Mouse (Mus musculus): ENCODE data around the gene Tpm1. TPM values are rescaled to one million over a fixed set of nuclear protein-coding genes. Genes with fewer than 3 reads are reported as not detected.
A peak's percentile ranks its signal among the peaks of the same experiment; 100 is the strongest.

Gene Tpm1
- 139 and 205 TPM in 2 replicates for polyA plus RNA-seq (2014; fragmentation: Nextera tagmentation; extraction: Ambion mirVana)

DNA sequence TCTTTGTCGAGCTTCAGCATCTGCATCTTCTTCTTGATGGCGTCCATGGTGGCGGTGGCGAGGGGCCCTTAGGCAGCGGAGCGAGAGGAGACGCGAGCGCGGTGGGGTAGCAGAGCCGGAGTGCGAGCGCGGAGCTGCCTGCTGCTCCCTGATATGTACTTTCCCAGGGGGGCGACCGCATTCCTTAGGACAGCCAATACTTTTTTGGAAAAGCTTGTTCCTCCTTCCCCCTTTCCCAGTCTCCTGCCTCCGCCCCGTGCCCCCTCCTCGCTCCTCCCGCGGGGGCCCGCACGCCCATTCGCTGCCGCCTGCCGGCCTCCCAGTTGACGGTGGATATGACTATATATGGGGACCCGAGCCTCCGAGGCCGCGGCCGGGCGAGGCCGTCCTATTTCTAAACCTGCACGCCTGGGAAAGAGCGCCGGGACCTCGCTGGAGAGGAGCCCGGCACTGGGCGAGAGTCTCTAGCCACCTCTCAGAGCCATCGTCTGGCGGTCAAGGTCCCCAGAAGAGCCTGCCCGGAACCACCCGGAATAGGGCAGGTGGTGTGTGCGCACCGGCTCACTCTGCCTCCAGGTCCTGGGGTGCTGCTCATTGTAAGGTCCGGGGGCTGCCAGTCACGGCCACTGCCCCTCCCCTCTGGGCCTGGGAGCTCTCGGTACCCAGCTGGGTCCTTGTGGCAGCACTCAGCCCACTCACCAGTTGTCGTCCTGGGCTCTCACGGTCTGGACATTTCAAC lies at the start of gene Tpm1:
TSS of gene Tpm1 (minus strand) at position 321 of the 739 bp plus-strand sequence.
- H3K4me2 ChIP-seq (ENCODE audit: low read depth, low read length) = peak within 1 kb of the TSS; percentile 81
- H3K36me3 ChIP-seq (ENCODE audit: control insufficient read depth, insufficient read depth, low read length) = no peaks in the 10 kb centered on the region
- H3K27ac ChIP-seq (ENCODE audit: low read depth, low read length) = no peak within 1 kb of the TSS
- peak; percentile 35; the same call in 1 of the 2 replicates for ATAC-seq (ENCODE audit: low read depth)
- WGBS = under 1% methylated on average over 51 of the region's 51 CpGs
- peaks cover 10% of the 10 kb centered on the region; the same call in 1 of the 2 replicates for H3K4me1 ChIP-seq (ENCODE audit: control insufficient read depth, insufficient read depth, low read length)
- H3K4me3 ChIP-seq (ENCODE audit: low read depth, low read length) = peak within 1 kb of the TSS; percentile 44
- H3K27me3 ChIP-seq (ENCODE audit: control insufficient read depth, insufficient read depth, low read length) = peaks cover 18% of the 10 kb centered on the region
- H3K9ac ChIP-seq (replicated peaks; ENCODE audit: low read depth, low read length) = peak within 1 kb of the TSS; percentile 48
- H3K9me3 ChIP-seq (ENCODE audit: control insufficient read depth, low read length) = no peaks in the 10 kb centered on the region

DNA sequence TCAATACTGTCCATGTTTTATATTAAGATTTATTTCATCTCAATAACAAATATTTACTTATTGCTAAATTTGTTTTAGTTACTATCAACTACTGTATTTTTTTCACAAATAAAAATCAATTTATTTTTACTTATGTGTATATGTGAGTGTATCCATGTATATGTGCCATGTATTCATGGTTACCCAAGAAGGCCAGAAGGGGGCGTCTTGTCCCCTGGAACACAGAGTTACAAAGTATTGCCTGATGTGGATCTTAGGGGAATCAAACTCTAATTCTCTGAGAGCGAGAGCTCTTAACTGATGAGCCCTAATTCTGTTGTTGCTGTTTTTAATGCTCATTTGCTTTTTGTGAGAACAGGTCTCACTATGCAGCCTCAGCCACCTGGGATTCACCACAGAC lies 45.2 kb upstream of the Tpm1 start:
- Histone ChIP-seq H3K4me3 (ENCODE audit: low read depth, low read length) (no peak overlapping the region), H3K9ac (replicated peaks; ENCODE audit: low read depth, low read length) (no peak overlapping the region), H3K27me3 (ENCODE audit: control insufficient read depth, insufficient read depth, low read length) (no peaks in the 10 kb centered on the region), H3K36me3 (ENCODE audit: control insufficient read depth, insufficient read depth, low read length) (no peaks in the 10 kb centered on the region), H3K4me2 (ENCODE audit: low read depth, low read length) (no peak overlapping the region), H3K27ac (ENCODE audit: low read depth, low read length) (no peak overlapping the region), H3K9me3 (ENCODE audit: control insufficient read depth, low read length) (no peaks in the 10 kb centered on the region), H3K4me1 (ENCODE audit: control insufficient read depth, insufficient read depth, low read length) (no peaks in the 10 kb centered on the region)
- ATAC-seq (ENCODE audit: low read depth) = no peak
- 94% methylated on average over 2 of the region's 2 CpGs for WGBS

DNA sequence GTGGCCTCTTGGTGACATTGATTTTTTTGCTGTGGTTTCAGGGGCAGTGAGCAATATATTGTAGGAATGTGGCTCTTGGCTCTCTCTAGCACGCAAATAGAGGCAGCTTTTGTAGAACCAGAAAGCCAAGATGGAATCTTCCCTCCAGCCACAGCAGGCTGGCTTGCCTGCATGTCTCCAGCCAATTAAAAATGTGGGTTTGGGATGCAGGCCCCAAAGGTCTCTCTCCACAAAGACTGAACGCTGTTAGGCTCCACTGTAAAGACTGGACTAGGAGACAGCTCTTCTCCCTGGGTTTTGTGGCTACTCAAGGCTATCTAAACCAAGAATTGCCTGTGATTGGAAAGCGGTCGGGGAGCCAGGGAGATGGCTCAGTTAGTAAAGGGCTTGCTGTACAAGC lies 43.0 kb upstream of the Tpm1 start:
- Histone ChIP-seq H3K9ac (replicated peaks; ENCODE audit: low read depth, low read length) (no peak overlapping the region), H3K4me3 (ENCODE audit: low read depth, low read length) (no peak overlapping the region), H3K4me1 (ENCODE audit: control insufficient read depth, insufficient read depth, low read length) (no peaks in the 10 kb centered on the region), H3K27ac (ENCODE audit: low read depth, low read length) (no peak overlapping the region), H3K27me3 (ENCODE audit: control insufficient read depth, insufficient read depth, low read length) (no peaks in the 10 kb centered on the region), H3K4me2 (ENCODE audit: low read depth, low read length) (no peak overlapping the region), H3K36me3 (ENCODE audit: control insufficient read depth, insufficient read depth, low read length) (no peaks in the 10 kb centered on the region), H3K9me3 (ENCODE audit: control insufficient read depth, low read length) (no peaks in the 10 kb centered on the region)
- no peak for ATAC-seq (ENCODE audit: low read depth)
- 76% methylated on average over 4 of the region's 4 CpGs for WGBS

DNA sequence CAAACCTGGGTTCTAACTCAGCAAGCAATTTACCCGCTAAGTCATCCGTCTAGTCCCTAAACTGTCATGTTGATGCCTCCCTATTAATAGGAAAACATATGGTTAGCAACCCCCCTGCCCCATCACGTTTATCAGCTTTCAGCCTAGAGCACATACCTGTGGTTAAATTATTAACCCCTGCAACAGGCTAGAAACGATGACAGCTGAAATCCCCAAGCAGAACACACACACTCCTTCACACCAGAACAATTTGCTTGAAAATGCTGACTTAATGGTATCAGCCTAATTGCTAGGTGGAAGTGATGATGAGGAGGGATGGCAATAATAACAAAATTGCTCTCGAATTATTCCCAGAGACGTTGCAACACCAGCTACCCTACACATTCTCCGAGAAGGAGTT lies 42.4 kb upstream of the Tpm1 start:
- H3K4me3 ChIP-seq (ENCODE audit: low read depth, low read length) = no peak overlapping the region
- 58% methylated on average over 7 of the region's 7 CpGs for WGBS
- H3K9me3 ChIP-seq (ENCODE audit: control insufficient read depth, low read length) = no peaks in the 10 kb centered on the region
- no peak for ATAC-seq (ENCODE audit: low read depth)
- H3K27me3 ChIP-seq (ENCODE audit: control insufficient read depth, insufficient read depth, low read length) = no peaks in the 10 kb centered on the region
- H3K4me2 ChIP-seq (ENCODE audit: low read depth, low read length) = no peak overlapping the region
- no peaks in the 10 kb centered on the region for H3K4me1 ChIP-seq (ENCODE audit: control insufficient read depth, insufficient read depth, low read length)
- no peak overlapping the region for H3K27ac ChIP-seq (ENCODE audit: low read depth, low read length)
- H3K9ac ChIP-seq (replicated peaks; ENCODE audit: low read depth, low read length) = no peak overlapping the region
- H3K36me3 ChIP-seq (ENCODE audit: control insufficient read depth, insufficient read depth, low read length) = no peaks in the 10 kb centered on the region

DNA sequence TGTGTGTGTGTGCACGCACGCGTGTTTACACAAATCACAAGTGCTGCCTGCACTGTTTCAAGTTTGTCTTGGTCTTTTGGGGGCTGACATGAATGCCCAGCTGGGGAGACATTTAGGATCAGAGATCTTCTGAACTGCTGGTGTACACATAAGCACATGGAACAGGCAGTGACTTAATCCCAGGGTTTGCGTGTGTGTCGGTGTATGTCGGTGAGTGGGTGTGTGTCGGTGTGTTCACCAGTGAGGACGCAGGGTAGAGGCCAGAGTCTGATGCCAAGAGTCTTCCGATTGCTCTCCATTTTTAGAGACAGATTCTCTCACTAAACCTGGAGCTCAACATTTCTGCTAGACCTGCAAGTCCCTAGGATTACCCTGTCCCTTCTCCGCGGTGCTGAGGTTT lies 41.9 kb upstream of the Tpm1 start:
- WGBS = 94% methylated on average over 11 of the region's 11 CpGs

DNA sequence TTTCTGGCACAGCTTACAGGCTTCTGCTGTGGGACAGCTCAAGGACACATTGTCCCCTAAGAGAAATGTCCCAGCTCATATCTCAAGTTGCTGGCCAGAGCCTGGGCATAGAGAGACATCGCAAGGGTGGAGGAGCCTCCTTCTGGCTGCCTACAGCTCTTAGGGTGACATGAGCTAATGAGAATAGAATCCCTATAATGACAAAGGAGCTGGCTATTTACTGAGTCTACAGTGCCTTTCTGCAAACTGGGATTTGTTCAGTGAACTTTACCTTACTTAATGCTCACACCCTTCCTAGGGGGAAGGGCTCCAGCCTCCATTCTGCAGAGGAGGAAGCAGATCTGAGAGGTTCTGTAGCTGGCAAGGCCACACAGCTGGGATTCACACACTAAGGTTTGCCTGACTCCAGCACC lies 41.4 kb upstream of the Tpm1 start:
- Histone ChIP-seq H3K27ac (ENCODE audit: low read depth, low read length) (no peak overlapping the region), H3K36me3 (ENCODE audit: control insufficient read depth, insufficient read depth, low read length) (no peaks in the 10 kb centered on the region), H3K4me3 (ENCODE audit: low read depth, low read length) (no peak overlapping the region), H3K4me1 (ENCODE audit: control insufficient read depth, insufficient read depth, low read length) (no peaks in the 10 kb centered on the region), H3K4me2 (ENCODE audit: low read depth, low read length) (no peak overlapping the region), H3K27me3 (ENCODE audit: control insufficient read depth, insufficient read depth, low read length) (no peaks in the 10 kb centered on the region), H3K9me3 (ENCODE audit: control insufficient read depth, low read length) (no peaks in the 10 kb centered on the region), H3K9ac (replicated peaks; ENCODE audit: low read depth, low read length) (no peak overlapping the region)
- 100% methylated on average over 1 of the region's 1 CpGs for WGBS
- no peak for ATAC-seq (ENCODE audit: low read depth)

More for the DNA sequence above, 41.9 kb upstream of the Tpm1 start:
- Histone ChIP-seq H3K36me3 (ENCODE audit: control insufficient read depth, insufficient read depth, low read length) (no peaks in the 10 kb centered on the region), H3K27me3 (ENCODE audit: control insufficient read depth, insufficient read depth, low read length) (no peaks in the 10 kb centered on the region), H3K4me3 (ENCODE audit: low read depth, low read length) (no peak overlapping the region), H3K9ac (replicated peaks; ENCODE audit: low read depth, low read length) (no peak overlapping the region), H3K27ac (ENCODE audit: low read depth, low read length) (no peak overlapping the region), H3K4me2 (ENCODE audit: low read depth, low read length) (no peak overlapping the region), H3K4me1 (ENCODE audit: control insufficient read depth, insufficient read depth, low read length) (no peaks in the 10 kb centered on the region), H3K9me3 (ENCODE audit: control insufficient read depth, low read length) (no peaks in the 10 kb centered on the region)
- no peak for ATAC-seq (ENCODE audit: low read depth)

DNA sequence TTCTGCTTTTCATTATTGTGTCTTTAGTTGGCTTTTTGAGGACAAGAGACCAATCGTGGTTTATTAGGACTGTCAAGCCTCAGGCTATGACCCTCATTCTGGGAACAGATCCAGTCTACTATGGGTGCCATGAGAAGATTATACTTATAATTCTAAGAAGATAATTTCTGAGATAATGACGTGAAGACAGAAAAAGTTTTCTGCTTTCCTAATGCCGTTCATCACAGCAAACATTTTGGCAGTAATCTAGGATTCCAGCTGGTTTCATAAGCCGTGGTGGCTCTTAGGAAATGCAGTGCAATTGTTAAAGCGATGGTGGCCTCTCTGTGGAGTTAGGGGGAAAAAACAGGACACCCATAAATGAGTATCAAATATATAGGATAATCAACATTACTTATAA lies 40.0 kb upstream of the Tpm1 start:
- Histone ChIP-seq H3K4me3 (ENCODE audit: low read depth, low read length) (no peak overlapping the region), H3K4me2 (ENCODE audit: low read depth, low read length) (no peak overlapping the region), H3K36me3 (ENCODE audit: control insufficient read depth, insufficient read depth, low read length) (no peaks in the 10 kb centered on the region), H3K9ac (replicated peaks; ENCODE audit: low read depth, low read length) (no peak overlapping the region), H3K9me3 (ENCODE audit: control insufficient read depth, low read length) (no peaks in the 10 kb centered on the region), H3K27me3 (ENCODE audit: control insufficient read depth, insufficient read depth, low read length) (no peaks in the 10 kb centered on the region), H3K27ac (ENCODE audit: low read depth, low read length) (no peak overlapping the region), H3K4me1 (ENCODE audit: control insufficient read depth, insufficient read depth, low read length) (no peaks in the 10 kb centered on the region)
- no peak for ATAC-seq (ENCODE audit: low read depth)
- 86% methylated on average over 5 of the region's 5 CpGs for WGBS

DNA sequence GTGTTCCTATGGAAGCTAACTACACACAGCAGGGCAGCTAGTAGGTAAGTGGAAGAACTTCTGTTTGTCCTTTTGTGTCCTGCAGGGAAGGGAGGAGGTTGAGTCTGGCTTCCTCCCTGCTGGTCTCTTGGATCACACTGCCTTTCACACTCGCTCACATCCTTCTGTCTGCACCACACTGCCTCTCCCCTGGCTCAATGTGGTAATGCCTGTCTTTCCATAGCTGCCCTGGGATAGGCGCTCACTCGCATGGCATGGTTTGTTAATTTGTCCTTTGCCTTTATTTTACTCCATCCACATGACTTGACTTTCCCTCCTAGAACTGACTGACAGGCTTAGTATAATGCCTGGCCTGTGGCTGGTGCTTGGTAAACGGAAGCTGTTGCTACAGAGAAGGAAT lies 34.6 kb upstream of the Tpm1 start:
- no peak overlapping the region for H3K9ac ChIP-seq (replicated peaks; ENCODE audit: low read depth, low read length)
- H3K36me3 ChIP-seq (ENCODE audit: control insufficient read depth, insufficient read depth, low read length) = no peaks in the 10 kb centered on the region
- H3K9me3 ChIP-seq (ENCODE audit: control insufficient read depth, low read length) = no peaks in the 10 kb centered on the region
- no peaks in the 10 kb centered on the region for H3K4me1 ChIP-seq (ENCODE audit: control insufficient read depth, insufficient read depth, low read length)
- H3K27ac ChIP-seq (ENCODE audit: low read depth, low read length) = no peak overlapping the region
- H3K4me3 ChIP-seq (ENCODE audit: low read depth, low read length) = no peak overlapping the region
- no peak overlapping the region for H3K4me2 ChIP-seq (ENCODE audit: low read depth, low read length)
- ATAC-seq (ENCODE audit: low read depth) = no peak
- 21% methylated on average over 4 of the region's 4 CpGs for WGBS
- no peaks in the 10 kb centered on the region for H3K27me3 ChIP-seq (ENCODE audit: control insufficient read depth, insufficient read depth, low read length)

DNA sequence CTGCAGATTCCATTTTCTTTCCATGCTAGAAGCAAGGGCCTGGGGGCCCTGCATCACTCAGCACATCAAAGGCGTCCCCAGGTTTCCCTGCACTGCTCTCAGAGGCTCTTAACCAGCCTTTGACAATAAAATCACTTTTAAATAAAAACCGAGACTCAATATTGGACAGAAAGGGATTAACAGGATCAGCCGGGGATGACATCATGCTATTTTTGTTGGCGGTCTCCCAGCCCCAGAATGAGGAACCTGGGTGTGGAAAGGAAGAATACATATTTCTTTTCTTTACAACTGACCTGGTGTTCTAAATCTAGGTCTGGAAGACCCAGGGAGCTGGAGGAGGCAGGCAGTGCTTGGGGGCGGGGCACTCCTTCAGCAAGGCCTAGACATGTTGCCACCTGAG lies 32.5 kb upstream of the Tpm1 start:
- Histone ChIP-seq H3K9ac (replicated peaks; ENCODE audit: low read depth, low read length) (no peak overlapping the region), H3K4me3 (ENCODE audit: low read depth, low read length) (no peak overlapping the region), H3K27ac (ENCODE audit: low read depth, low read length) (no peak overlapping the region), H3K36me3 (ENCODE audit: control insufficient read depth, insufficient read depth, low read length) (no peaks in the 10 kb centered on the region), H3K4me2 (ENCODE audit: low read depth, low read length) (no peak overlapping the region), H3K9me3 (ENCODE audit: control insufficient read depth, low read length) (no peaks in the 10 kb centered on the region), H3K4me1 (ENCODE audit: control insufficient read depth, insufficient read depth, low read length) (no peaks in the 10 kb centered on the region), H3K27me3 (ENCODE audit: control insufficient read depth, insufficient read depth, low read length) (no peaks in the 10 kb centered on the region)
- no peak for ATAC-seq (ENCODE audit: low read depth)
- 75% methylated on average over 5 of the region's 5 CpGs for WGBS
